Mouse (Mus musculus) megakaryocyte, embryonic 14.5 days (primary cell): ENCODE results near the gene Disc1. TPM values are rescaled to one million over a fixed set of nuclear protein-coding genes. Genes with fewer than 3 reads are reported as not detected.

Experiments
- H3K27me3 ChIP-seq: replicated peaks from 2 replicates; pipeline ENCODE3; 2012; ENCODE audit warnings: inconsistent platforms
- H3K36me3 ChIP-seq: replicated peaks from 2 replicates; pipeline ENCODE3; 2012; ENCODE audit warnings: low read length, inconsistent platforms, mixed read lengths
- H3K4me1 ChIP-seq: 2 replicates; pipeline ENCODE4 v1.6.1; 2012; ENCODE audit warnings: inconsistent platforms
- H3K4me3 ChIP-seq: replicated peaks from 2 replicates; pipeline ENCODE3; 2012; ENCODE audit warnings: moderate library complexity, mild to moderate bottlenecking, inconsistent platforms
- H3K9me3 ChIP-seq: 2 replicates; pipeline ENCODE4 v1.6.1; 2012; ENCODE audit warnings: inconsistent platforms
- FLI1 ChIP-seq: IDR thresholded peaks from 2 replicates; pipeline ENCODE4 v1.6.1; 2012; ENCODE audit warnings: low read length, inconsistent platforms, mixed read lengths
- GATA1 ChIP-seq: IDR thresholded peaks from 3 replicates; pipeline ENCODE4 v1.6.1; 2012; ENCODE audit warnings: mixed read lengths, low read length, inconsistent platforms, borderline replicate concordance
- polyA plus RNA-seq: library from polyadenylated mRNA; stranded (reverse); fragments of >175 nt; gene quantifications from 2 replicates; pipeline ENCODE4 v1.2.3, GENCODE M21; 2012; ENCODE audit warnings: low replicate concordance; ENCODE audit not compliant: insufficient read depth

Disc1 gene
- polyA plus RNA-seq, 1 experiment, result 0.19 TPM

GRCm38 (mm10) chr8:125247349-125247748 is 193.4 kb downstream of the Disc1 start:
- Histone ChIP-seq H3K9me3 (0 out of 2 replicates have a peak, but pooled peaks cover 2% of the 10 kb centered on the region), H3K4me1 (no peaks in the 10 kb centered on the region), H3K36me3 (no peaks in the 10 kb centered on the region), H3K27me3 (peaks cover 3% of the 10 kb centered on the region), H3K4me3 (no peak overlapping the region)
- no peak for TF ChIP-seq GATA1
- TF ChIP-seq FLI1, result no peak

DNA sequence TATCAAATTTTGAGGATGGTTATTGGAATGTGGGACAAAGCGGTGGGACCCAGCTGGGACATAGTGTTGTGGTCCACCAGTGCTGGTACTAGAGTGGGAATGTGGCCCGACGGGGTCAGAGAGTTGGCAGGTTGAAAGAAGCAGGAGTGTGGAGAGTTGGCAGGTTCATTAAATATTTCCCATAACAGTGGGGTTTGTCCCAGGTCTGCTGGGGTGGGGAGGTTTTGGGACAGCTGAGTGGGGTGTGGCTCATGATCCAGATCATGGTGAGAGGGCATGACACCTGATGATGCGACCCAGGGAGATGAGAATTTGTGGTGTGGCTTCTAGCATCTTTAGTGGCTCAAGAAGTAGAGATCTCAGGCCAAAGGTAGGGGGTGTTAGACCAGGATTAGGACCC is 199.0 kb downstream of the Disc1 start:
- Histone ChIP-seq H3K4me1 (peaks cover 17% of the 10 kb centered on the region), H3K36me3 (no peaks in the 10 kb centered on the region), H3K4me3 (no peak overlapping the region), H3K27me3 (peaks cover 18% of the 10 kb centered on the region), H3K9me3 (0 out of 2 replicates have a peak, but pooled peaks cover 2% of the 10 kb centered on the region)
- TF ChIP-seq FLI1, result no peak
- no peak for TF ChIP-seq GATA1

DNA sequence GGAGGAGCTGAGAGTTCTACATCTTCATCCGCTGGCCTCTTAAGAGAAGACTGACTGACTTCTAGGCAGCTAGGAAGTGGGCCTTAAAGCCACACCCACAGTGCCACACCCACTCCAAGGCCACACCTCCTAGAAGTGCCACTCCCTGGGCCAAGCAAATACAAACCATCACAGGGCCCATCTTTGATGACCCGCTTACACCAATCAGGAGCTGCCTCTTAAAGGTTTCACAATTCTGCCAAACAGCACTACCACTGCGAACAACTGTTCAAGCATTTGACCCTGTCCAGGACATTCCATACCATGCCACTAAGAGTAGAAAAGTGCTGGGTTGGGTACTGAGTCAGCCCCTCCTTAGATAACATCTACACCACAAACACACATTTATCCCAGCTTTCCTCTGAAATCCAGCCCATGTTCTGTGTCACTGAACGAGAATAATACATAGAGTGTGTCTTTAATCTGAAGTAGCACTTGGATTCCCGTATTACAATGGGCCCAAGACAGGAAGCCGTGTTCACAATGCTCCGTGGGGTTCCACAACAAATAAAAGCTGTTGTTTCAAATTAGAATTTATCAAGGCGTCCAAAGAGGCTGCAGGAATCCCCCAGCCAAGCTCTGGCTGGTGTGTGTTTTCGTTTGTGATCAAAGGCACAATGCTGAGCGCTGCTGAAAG is 199.6 kb downstream of the Disc1 start:
- TF ChIP-seq FLI1 (no peak), GATA1 (no peak)
- peaks cover 17% of the 10 kb centered on the region for H3K4me1 ChIP-seq
- H3K9me3 ChIP-seq, result 0 out of 2 replicates have a peak, but pooled peaks cover 2% of the 10 kb centered on the region
- peak overlapping the region; percentile 81 for H3K4me3 ChIP-seq
- peaks cover 18% of the 10 kb centered on the region for H3K27me3 ChIP-seq
- H3K36me3 ChIP-seq, result no peaks in the 10 kb centered on the region

- Histone ChIP-seq H3K27me3 (peaks cover 18% of the 10 kb centered on the region), H3K4me3 (peak overlapping the region; percentile 81), H3K9me3 (no peaks in the 10 kb centered on the region), H3K4me1 (peaks cover 17% of the 10 kb centered on the region), H3K36me3 (no peaks in the 10 kb centered on the region)
- no peak for TF ChIP-seq FLI1
- no peak for TF ChIP-seq GATA1
These were observed 200.4 kb downstream of the Disc1 start for GRCm38 (mm10) chr8:125254188-125255005.

- no peak overlapping the region for H3K4me3 ChIP-seq
- no peak for TF ChIP-seq FLI1
- no peak for TF ChIP-seq GATA1
These were observed 201.2 kb downstream of the Disc1 start for GRCm38 (mm10) chr8:125255006-125255685.

GRCm38 (mm10) chr8:125257660-125258059 is 203.7 kb downstream of the Disc1 start:
- Histone ChIP-seq H3K4me1 (peaks cover 17% of the 10 kb centered on the region), H3K4me3 (no peak overlapping the region), H3K27me3 (peaks cover 18% of the 10 kb centered on the region), H3K36me3 (no peaks in the 10 kb centered on the region), H3K9me3 (no peaks in the 10 kb centered on the region)
- TF ChIP-seq GATA1 (no peak), FLI1 (no peak)

More at GRCm38 (mm10) chr8:125255006-125255685, 201.2 kb downstream of the Disc1 start:
- H3K9me3 ChIP-seq, result no peaks in the 10 kb centered on the region
- H3K4me1 ChIP-seq, result peaks cover 17% of the 10 kb centered on the region
- no peaks in the 10 kb centered on the region for H3K36me3 ChIP-seq
- peaks cover 18% of the 10 kb centered on the region for H3K27me3 ChIP-seq

DNA sequence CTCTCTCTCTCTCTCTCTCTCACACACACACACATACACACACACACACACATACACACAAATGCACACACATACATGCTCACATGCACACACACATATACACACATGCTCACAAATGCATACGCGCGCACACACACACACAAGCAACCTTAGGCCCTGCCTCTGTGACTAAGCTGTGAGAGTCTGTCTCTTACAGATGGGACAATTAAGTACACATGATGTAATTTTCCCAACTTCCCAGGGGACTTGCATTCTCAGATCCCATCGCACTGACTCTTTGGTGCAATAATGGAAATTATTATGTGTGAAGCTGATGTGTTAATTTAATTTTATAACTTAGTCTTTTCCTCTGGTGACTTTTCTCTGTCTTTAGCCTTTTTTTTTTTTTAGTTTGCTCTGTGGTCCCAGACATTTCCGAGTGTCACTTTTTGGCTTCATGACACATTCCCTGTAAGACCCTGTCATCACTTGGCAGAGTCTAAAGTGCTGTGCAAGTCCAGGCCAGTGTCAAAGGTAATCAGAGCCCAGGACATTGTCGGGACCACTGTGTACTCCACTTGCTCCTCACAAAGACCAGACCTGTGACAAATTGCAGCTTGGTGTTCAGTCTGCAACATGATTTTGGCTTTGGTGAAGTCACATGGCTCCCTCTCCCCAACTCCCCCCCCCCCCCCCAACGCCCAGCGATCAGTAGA is 205.0 kb downstream of the Disc1 start:
- TF ChIP-seq GATA1 (no peak), FLI1 (no peak)
- Histone ChIP-seq H3K36me3 (no peaks in the 10 kb centered on the region), H3K9me3 (no peaks in the 10 kb centered on the region), H3K4me3 (no peak overlapping the region), H3K27me3 (peaks cover 16% of the 10 kb centered on the region), H3K4me1 (peaks cover 10% of the 10 kb centered on the region)

- no peaks in the 10 kb centered on the region for H3K36me3 ChIP-seq
- TF ChIP-seq FLI1 (no peak), GATA1 (no peak)
- no peaks in the 10 kb centered on the region for H3K4me1 ChIP-seq
- H3K9me3 ChIP-seq, result no peaks in the 10 kb centered on the region; the same call in 1 of the 2 replicates
- H3K27me3 ChIP-seq, result peaks cover 7% of the 10 kb centered on the region
- H3K4me3 ChIP-seq, result no peak overlapping the region
These were observed 214.2 kb downstream of the Disc1 start for GRCm38 (mm10) chr8:125268181-125268705.

DNA sequence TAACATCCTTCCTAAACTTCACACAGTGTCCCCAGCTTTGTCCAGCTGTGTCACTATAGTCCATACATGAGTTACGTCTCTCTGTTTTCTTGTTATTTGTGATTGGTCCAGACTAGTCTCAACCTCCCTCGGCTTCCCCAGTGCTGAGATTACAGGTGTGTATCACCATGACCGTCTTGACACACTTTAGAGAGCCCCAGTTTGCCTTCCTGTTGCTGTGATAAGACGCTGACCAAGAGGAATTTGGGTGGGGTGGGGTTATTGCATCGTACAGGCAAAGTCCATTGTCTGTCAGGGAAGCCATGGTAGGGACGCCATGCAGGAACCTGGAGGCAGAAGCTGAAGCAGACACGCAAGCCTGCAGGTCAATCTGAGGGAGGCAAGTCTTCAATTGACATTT is 216.3 kb downstream of the Disc1 start:
- Histone ChIP-seq H3K27me3 (peaks cover 7% of the 10 kb centered on the region), H3K9me3 (peaks cover 2% of the 10 kb centered on the region)
- no peak for TF ChIP-seq GATA1
- no peak for TF ChIP-seq FLI1

More for the DNA sequence above, 216.3 kb downstream of the Disc1 start:
- H3K36me3 ChIP-seq, result no peaks in the 10 kb centered on the region
- no peak overlapping the region for H3K4me3 ChIP-seq
- H3K4me1 ChIP-seq, result no peaks in the 10 kb centered on the region
